Mouse (Mus musculus): ENCODE data around the gene Cd300e.

The Cd300e gene

GRCm38 (mm10) chr11:115062077-115062476, at the start of gene Cd300e:
Gene Cd300e, minus strand, starts transcription at chr11:115062177.
- no peak for DNase-seq (ENCODE audit: low spot score in 2 of 2)

GRCm38 (mm10) chr11:115110271-115110670, 48.3 kb upstream of the Cd300e start:
- DNase-seq (ENCODE audit: low spot score in 2 of 2), result no peak

- no peak for DNase-seq (ENCODE audit: low spot score in 2 of 2)
Measured at GRCm38 (mm10) chr11:115108176-115108575, 46.2 kb upstream of the Cd300e start.

GRCm38 (mm10) chr11:115107403-115107916, 45.5 kb upstream of the Cd300e start:
- DNase-seq (ENCODE audit: low spot score in 2 of 2), result no peak

- no peak for DNase-seq (ENCODE audit: low spot score in 2 of 2)
Measured at GRCm38 (mm10) chr11:115106638-115107037, 44.7 kb upstream of the Cd300e start.

GRCm38 (mm10) chr11:115104769-115105563, 43.0 kb upstream of the Cd300e start:
- no peak for DNase-seq (ENCODE audit: low spot score in 2 of 2)

- DNase-seq (ENCODE audit: low spot score in 2 of 2), result no peak
Measured at GRCm38 (mm10) chr11:115103470-115104413, 41.8 kb upstream of the Cd300e start.

GRCm38 (mm10) chr11:115102116-115102515, 40.1 kb upstream of the Cd300e start:
- no peak for DNase-seq (ENCODE audit: low spot score in 2 of 2)

GRCm38 (mm10) chr11:115101615-115102051, 39.7 kb upstream of the Cd300e start:
- no peak for DNase-seq (ENCODE audit: low spot score in 2 of 2)

GRCm38 (mm10) chr11:115100741-115101140, 38.8 kb upstream of the Cd300e start:
- no peak for DNase-seq (ENCODE audit: low spot score in 2 of 2)

GRCm38 (mm10) chr11:115100032-115100621, 38.1 kb upstream of the Cd300e start:
- DNase-seq (ENCODE audit: low spot score in 2 of 2), result no peak

GRCm38 (mm10) chr11:115099241-115099840, 37.4 kb upstream of the Cd300e start:
- DNase-seq (ENCODE audit: low spot score in 2 of 2), result no peak

- DNase-seq (ENCODE audit: low spot score in 2 of 2), result peak in 1 of 2 experiments; percentile 11
Measured at GRCm38 (mm10) chr11:115098203-115098932, 36.4 kb upstream of the Cd300e start.

- no peak for DNase-seq (ENCODE audit: low spot score in 2 of 2)
Measured at GRCm38 (mm10) chr11:115092140-115092539, 30.2 kb upstream of the Cd300e start.

GRCm38 (mm10) chr11:115091362-115091901, 29.5 kb upstream of the Cd300e start, which contains the start of gene Rab37:
Gene Rab37, plus strand, starts transcription at chr11:115091431.
- no peak for DNase-seq (ENCODE audit: low spot score in 2 of 2)

GRCm38 (mm10) chr11:115089853-115090252, 27.9 kb upstream of the Cd300e start:
- no peak for DNase-seq (ENCODE audit: low spot score in 2 of 2)

GRCm38 (mm10) chr11:115086213-115086612, 24.2 kb upstream of the Cd300e start:
- no peak for DNase-seq (ENCODE audit: low spot score in 2 of 2)

GRCm38 (mm10) chr11:115085064-115085463, 23.1 kb upstream of the Cd300e start:
- no peak for DNase-seq (ENCODE audit: low spot score in 2 of 2)

GRCm38 (mm10) chr11:115084595-115084994, 22.6 kb upstream of the Cd300e start:
- no peak for DNase-seq (ENCODE audit: low spot score in 2 of 2)

All from frontal cortex, postnatal 14 days (tissue).